Mouse (Mus musculus) cerebellum, adult (tissue): ENCODE results near the gene Arhgap22.

ENCODE experiments used
- ATAC-seq: cut with Nextera tagmentation; 2 replicates; pipeline ENCODE4 v1.9.2; 2017; ENCODE audit warnings: mild to moderate bottlenecking, moderate library complexity, mixed read lengths; ENCODE audit not compliant: insufficient number of reproducible peaks, low FRiP score, low TSS enrichment

The Arhgap22 gene

DNA sequence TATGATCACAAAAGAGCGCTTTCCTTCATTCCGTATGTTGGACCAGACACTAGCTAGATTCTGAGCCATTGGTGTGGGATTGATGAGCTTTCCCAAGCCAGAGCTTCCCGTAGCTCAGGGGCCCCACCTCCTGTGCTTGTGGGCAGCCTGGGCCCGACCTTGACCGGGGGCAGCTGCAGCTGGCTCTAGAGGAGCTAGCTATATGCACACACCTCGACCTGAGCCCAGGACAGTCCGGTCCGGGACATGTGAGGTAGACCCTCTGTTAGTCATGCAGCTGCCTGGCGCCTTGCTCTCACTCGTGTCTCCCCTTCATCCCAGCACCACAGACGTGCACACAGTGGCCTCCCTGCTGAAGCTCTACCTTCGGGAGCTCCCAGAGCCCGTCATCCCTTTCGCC is 148.3 kb downstream of the Arhgap22 start:
- ATAC-seq, result no peak

DNA sequence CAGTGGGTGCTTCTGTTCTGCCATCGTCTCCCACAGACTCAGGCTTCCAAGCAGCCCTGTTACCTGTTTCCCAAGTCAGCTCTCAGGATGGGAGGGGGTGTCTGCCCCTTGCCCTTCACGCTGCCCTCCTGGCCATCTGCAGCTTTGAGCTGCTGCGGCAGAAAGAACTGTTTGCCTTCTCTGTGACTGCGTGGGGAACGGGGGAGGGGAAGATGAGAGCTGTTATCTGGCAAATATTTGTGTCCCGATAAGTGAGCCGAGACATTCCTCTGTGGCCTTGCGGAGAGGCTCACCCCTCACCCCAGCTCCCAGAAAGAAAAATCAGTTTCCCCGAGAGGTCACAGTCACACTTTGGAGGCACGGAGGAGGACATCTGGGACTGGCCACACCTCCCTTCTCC is 149.0 kb downstream of the Arhgap22 start:
- no peak for ATAC-seq

DNA sequence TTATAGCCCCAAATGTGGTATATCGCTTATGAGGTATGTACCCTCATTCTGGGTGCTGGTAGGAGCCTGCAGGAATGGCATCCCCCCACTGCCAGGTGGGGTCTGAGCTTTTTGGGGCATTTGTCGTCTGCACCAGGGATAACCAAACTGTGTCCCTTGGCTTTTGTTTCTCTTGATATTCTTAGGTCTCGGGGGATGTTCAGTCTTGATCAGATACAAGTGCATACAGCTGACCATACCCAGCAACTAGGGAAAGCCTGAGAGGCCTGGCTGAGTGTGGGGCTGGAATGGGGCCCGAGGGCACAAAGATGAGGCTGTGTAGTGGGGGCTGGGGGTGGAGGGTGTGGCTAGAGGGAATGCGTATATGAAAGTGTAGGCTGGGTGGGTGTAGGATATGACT is 149.8 kb downstream of the Arhgap22 start:
- ATAC-seq, result no peak

DNA sequence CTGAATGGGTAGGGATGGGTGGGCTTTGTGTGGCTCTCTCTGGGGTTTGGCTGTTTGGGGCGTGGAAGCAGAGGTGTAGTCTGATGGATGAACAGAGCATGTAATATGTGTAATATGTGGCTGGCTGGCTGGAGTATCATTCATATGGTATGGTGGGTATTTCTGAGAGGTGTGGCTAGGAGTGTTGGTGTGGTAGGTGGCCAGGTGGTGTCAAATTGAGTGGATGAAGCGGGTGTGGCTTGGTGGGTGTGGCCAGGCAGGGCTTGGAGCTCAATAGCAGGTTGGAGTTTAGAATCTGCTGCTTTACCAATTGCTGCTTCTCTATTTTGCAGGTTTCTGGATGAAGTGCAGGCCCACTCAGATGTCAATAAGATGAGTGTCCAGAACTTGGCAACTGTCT is 150.2 kb downstream of the Arhgap22 start:
- ATAC-seq, result no peak

DNA sequence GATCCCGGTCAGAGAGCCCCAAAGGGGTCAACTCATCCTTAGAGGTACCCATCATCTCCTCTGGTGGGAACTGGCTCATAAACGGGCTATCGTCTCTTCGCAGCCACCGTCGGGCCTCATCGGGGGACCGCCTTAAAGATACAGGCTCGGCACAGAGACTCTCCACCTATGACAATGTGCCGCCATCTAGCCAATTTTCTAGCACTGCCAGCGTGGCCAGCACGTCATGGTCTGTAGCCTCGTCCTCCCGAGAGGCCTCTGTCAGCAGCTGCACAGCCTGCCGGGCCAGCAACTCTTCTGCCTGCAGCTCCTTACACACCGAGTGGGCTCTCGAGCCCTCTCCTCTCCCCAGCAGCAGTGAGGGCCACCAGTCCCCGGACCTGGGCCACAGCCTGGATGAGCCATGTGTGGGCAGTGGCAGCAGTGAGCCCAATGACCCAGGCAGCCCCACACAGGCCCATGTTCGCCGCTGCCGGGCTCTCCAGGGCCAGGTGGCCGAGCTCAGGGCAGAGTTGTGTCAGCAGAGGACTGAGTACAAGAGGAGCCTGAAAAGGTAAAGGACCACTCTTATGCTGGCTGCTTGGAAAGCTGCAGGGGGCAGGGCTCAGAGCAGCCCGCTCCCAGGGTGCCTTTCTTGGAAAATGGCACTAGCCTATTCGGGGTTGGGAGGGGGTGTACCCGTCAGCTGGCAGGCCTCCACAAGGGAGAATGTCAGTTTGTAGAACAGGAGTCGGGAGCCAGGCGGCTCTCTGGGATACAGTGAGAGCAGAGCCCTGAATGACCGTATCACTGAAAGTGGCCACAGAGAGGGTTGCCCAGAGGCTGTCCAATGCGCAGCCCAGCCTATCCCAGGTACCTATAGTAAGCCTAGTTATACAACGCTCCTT is 153.3 kb downstream of the Arhgap22 start:
- ATAC-seq, result no peak

DNA sequence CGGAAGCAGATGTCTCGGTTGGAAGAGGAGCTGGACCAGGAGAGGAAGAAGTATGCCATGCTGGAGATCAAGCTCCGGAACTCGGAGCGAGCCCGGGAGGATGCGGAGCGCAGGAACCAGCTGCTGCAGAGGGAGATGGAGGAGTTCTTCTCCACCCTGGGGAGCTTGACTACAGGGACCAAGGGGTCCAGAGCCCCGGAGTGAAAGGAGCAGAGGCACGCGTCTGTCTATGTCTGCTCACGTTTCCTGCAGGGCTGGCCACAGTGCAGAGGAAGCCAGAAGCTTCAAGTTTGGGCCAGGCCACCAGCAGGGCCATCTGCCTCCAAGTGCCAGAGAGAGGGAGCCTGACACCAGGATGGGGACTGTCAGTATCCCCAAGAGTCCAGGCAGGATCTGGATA is 155.5 kb downstream of the Arhgap22 start:
- peak; percentile 51; the same call in 1 of the 2 replicates for ATAC-seq

DNA sequence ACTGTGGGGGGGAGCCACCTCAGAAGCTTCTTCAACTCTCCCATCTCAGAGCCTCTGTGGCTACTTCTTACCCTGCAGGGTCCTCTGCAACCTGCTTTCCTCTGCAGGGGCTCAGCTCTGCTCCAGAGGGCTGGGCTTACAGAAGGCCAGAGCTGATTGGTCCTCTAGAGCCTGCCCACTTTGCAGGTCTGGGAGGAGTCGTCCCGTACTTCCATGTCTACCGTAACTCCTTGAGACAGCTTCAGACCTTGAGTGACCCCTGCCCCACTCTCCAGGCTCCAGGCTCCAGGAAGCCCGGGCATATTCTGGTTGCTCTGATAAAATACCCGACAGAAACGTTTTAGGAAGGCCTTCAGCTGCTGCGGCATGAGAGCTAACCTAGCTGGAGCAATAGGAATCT is 156.2 kb downstream of the Arhgap22 start:
- 0 out of 2 replicates have a peak, but pooled peaks have one; percentile 7 for ATAC-seq

DNA sequence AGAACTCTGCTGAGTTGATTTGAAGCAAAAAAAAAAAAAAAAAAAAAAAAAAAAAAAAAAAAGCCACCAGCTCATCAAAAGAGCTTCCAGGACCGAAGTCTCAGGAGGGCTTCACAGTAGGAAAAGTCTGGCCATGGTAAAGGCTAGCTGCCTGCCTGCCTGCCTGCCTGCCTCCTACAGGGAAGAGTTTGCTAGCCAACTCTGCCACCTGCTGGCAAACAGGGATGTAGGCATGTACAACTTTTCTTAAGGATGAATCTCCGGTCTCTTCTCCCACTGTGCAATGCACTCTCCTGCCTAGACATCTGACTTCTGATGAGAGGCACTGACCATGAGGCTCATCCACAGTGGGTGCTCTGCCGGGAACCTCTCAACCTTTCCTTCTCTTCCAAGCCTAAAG is 157.4 kb downstream of the Arhgap22 start:
- no peak for ATAC-seq

DNA sequence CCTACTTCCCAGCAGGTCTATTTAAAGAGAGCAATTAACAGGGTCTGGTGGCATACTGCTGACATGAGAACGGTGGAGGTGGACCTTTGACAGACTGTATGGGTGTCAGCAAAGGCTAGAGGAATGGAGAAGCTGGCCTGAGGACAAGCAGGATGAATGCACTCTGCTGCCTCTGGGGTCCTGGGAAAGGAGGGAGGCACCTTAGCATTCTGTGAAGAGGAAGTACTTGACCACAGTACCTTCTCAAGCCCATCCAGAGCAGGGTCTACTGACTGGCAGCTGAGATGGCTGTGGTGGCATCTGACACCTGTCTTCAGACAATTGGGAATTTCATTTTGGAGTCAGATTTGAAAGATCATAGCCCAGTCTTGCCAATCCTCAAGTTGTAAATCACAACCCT is 159.4 kb downstream of the Arhgap22 start:
- no peak for ATAC-seq

DNA sequence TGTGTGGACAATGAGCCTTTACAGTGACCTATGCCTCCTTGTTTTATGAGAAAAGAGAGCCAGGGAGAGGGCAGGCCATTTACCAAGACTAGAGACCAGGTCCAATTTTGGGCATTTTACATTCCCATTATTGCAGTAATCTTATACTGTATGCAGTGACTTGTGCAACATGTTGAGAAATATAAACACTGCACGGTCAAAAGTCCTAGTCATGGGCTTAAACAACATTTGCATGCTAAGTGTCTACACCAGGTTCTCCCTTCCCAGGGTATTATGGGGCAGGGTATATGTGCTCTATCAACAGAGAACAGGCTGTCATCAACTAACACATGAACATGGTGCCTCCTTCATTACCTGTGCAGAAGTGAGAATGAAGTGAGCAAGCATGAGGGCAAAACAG is 160.3 kb downstream of the Arhgap22 start:
- ATAC-seq, result no peak

DNA sequence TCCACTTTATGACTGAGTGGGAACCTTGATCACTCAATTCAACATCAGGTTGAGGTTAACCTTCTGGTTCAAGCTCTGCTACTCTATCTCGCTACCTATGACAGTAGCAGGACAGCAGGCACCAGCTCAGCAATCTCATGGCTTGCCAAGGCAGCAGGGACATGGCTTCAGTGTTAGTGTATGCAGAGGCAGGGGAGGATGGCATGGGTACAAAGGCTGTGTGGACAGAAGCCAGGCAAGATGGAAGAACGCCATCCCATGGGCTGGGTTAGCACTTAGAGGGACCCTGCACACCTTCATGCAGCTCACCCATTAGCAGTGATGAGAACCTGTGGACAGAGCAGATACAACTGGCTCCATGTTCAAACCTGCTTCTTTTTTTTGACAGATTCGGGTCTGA is 163.4 kb downstream of the Arhgap22 start:
- ATAC-seq, result no peak

DNA sequence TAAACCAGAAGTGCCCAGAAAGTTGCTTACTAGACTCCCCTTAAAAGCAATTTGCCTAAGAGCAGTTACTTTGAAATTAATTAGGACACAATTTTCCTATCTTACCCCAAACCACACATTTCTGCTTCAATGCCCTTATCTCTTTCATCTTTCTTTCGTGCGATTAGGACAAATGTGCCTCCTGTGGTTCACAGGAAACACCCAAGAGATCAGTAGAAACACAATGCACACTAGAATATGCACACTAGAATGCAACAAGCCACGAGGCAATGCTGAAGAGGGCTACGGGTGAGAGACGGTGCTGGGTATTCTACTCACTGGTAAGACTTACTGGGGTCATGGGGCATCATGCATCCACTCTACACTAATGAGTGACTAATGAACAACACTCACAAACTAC is 164.9 kb downstream of the Arhgap22 start:
- no peak for ATAC-seq

DNA sequence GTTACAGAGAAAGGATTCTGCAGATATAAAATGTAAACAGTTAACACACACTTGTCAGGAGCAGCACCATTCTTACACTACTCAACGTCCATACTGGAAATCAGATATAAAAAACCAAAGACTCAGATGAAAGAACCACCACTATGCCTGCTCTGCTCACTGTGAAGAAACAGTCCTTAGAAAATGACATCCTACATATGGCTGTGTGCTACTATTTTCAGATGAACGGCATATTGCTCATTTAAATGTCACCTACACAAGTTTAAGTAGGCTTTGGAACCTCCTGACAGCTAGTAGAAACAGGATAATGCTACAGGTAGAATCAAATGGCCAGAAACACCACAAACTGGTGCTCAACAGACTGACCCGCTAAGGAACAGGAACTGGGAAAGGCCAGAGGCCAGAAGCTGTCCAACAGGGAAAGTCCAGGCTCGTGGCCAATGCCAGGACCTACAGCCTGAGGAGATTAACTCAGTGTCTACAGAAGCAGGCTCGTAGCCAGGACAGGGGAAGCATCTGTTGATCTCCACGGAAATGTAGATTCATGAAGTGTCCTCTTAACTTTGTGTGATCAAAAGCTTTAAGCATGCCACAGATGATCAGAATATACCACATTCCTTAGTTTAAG is 167.1 kb downstream of the Arhgap22 start:
- peak; percentile 85 for ATAC-seq

DNA sequence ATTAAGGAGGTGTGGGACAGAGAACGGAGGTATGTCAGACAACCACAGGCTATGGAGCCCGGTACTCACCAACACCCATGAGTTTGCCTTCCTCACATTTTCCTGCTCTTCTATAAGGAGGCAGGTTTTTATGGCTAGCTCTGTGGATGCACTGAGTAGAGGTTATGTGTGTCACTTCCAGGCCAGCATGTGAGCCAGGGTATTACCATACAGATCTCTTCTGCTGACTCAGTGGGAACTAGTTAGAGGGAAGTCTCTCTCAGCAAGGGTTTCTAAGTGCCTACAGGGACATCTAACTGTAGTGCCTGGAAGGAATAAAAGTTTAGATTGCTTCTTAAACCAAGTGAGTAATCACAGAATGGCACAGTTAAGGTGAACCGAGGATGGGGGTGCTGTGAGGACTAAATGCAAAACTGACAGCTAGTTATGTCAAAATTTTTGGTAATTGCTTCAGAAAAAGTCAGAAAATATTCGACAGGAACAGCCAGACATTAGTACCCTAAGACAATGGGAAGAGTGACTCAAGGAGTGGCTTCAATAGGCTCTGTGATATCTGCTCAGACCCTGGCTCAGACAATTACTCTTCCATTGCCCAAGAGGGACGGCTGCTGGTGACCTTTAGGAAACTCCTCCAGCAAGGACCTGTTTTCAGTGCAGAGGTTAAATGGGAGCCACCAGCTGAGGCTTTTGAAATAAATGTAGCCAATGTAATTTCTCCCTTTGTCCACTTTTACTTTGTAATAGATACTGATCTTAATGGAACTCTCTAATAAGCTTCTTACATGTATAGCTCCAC is 184.4 kb downstream of the Arhgap22 start:
- no peak for ATAC-seq

DNA sequence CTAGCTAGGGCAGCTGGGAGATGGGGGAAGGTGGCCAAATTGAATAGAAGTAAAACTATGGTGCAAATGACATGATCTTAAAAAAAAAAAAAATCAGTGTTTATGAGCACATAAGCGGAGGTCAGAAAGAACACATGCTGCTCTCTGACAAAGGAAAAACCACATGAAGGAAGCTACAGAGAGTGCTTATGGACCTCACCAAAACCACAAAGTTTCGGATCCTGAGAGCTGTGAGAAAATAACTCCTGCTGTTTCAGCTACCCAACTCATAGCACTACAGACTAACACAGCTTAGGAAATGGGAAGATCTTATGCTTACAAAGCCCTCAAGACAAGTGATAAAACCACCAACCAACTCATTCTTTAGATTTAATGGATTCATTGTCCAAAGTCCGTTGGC is 186.2 kb downstream of the Arhgap22 start:
- ATAC-seq, result no peak

DNA sequence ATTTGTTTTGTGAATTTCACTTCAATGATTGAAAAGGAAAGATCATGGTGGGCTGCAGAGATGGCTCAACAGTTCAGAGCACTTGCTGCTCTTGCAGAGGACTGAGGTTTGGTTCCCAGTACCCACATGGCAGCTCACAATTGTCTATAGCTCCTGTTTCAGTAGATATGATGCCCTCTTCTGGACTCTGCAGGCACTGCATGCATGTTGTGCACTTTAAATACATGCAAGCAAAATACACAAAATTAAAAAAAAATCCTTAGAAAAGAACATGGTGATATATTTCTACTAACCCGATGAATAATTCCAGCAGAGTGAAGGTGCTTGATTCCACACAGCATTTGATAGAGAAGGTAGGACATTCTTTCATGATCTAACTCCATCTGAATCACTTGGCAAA is 188.5 kb downstream of the Arhgap22 start:
- ATAC-seq, result no peak

DNA sequence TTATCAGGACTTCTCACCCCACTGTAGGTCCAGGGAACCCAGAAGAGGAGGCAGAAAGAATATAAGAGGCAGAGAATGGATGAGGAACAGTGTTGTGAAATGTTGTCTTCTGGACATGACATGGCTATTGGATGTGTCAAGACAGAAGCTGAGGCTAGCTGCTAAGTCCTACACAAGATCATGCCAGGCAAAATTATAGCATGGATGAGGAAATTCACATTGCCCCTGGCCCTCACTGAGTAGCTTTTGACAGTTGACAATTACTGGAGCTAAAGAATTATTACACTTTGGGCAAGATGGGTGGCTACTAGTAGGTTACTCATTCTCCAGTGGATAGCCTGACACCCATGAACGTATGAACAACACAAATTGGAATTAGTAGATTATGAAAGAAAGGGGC is 201.9 kb downstream of the Arhgap22 start:
- no peak for ATAC-seq

DNA sequence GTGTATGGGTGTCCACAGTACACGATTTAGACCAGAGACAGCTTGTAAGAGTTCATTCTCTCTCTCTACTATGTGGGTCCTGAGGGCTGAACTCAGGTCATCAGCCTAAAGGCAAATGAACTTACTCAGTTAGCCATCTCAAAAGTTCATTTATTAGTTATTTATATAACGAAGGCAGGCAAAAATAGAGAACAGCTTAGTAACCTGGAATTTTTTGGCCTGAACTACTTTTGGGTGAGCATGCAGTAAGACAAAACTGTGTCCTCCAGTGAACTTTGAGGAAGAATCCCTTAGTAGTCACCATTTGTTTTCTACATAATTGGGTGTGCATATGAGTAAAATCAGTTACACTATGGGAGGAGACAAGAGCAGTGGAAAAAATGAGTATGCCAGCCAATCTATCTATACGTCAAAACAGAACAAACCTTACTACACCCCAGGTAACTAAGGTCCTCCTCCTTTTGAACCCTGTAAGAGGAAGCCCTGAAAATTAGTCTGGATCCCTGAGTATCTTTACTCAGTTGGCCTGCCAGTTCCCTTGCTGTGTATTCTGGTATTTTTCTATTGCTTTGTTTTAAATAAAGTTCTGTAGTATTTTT is 204.6 kb downstream of the Arhgap22 start:
- no peak for ATAC-seq
